Mouse (Mus musculus) thymus, postnatal 4 days (tissue): ENCODE data around the gene Gpr3.

Experiments used
- DNase-seq: peaks from one replicate; pipeline ENCODE4 v3.0.0; 2021

Gpr3 gene

DNA sequence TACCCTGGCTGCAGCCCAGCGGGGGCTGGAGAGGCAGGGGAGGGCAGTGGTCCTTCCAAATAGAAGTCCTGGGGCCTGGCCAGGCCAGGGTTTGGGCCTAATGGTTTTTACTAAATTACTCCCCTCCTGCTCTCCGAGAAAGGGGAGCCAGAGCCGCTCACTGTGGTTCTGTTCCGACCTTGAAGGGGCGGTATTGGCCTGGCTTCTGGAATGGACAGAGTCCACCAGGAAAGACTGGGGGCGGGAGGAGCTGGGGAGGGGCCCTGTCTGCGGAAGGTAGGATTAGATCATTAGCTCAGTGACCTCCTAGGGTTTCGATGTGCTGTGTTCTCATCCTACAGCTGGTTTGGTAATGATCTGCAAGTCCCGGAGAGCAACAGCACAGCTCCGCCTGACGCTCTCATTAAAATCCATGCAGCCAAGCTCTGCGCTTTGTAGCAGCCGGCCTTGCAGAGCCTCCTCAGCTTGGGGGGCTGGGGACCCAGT is 14.5 kb downstream of the Gpr3 start:
- DNase-seq: no peak

DNA sequence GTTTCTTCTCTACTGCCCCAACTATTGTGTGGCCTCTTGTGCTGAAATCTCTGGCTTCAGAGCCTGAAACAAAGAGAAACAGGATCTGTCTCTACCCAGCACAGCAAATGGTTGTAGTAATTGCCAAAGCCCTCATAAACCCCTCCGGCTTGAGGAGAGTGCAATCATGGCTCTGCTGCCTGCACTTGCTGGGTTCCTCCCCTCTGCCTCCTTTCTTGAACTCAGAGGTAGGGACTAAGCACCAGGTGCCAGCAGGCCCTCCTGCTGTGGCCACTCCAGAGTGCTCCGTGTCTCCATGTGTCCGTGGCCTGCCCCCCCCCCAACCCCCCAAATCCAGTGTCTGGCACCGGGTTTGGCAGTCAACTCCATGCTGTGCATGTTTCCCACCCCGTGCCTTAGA is 15.0 kb downstream of the Gpr3 start:
- no peak for DNase-seq

DNA sequence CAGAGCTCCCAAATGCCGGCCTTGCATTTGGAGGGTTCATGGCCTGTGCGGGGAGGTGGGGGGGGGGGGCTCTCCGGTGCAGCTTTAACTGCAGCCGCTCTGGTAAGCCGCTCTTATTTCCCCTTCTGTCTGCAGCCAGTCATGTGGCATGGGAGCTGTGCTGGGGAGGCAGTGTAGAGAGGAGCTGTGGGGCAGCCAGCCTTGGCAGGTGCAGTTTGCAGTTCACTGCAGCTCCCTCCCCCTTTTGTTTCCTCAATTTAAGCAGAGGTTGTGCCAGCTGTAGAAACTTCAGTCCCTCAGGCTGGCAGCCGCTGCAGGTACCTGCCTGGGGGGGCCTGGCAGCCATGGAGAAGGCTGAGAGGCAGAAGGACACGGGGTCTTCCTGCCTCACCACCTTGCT is 15.5 kb downstream of the Gpr3 start:
- DNase-seq: peak; percentile 74

DNA sequence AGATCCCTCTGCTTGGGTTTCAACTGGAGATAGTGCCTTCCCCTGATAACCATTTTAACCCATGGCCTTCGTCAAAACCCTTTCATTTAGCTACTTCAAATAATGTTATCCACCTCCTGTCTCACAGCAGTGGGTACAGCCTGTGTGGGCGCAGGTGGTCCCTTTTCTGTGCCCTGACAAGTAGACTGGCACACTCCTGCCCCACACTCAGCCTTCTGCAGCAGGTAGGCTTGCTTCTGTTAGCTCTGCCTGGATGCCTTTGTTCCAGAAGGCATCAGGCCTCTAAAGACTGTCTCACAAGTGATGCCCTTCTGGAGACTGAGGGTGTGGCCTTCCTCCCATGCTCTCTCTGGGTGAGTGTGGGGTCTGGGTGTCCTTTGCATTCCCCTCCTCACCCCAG is 16.2 kb downstream of the Gpr3 start:
- no peak for DNase-seq

DNA sequence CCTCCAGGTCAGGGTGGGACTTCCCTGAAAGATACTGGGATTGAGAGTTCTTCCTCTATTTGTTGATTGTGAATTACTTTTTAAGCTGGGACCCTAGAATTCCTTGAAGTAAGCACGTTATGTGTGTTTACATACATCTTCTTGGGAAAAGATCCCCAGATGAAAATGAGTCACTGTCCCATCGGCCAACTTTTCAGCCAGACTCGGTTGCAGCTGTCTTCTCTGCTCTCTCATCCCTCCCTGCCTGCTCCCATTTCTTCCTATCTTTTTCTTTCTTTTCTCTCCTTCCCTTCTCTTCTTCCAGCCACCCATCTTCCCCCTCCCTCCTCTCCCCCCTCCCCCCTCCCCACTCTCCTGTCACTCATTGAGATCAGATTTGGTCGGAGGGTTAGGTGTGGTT is 17.3 kb downstream of the Gpr3 start:
- no peak for DNase-seq

DNA sequence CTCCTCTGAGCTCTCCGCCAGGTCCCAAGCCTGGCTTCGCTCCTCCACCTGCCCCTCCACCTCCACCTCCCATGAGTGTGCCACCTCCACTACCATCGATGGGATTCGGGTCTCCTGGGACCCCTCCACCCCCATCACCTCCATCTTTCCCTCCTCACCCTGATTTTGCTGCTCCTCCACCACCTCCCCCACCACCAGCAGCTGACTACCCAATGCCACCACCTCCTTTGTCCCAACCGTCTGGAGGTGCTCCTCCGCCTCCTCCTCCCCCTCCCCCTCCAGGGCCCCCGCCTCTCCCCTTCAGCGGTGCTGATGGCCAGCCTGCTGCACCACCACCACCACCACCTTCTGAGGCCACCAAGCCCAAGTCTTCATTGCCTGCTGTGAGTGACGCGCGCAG is 17.9 kb downstream of the Gpr3 start:
- DNase-seq: no peak

DNA sequence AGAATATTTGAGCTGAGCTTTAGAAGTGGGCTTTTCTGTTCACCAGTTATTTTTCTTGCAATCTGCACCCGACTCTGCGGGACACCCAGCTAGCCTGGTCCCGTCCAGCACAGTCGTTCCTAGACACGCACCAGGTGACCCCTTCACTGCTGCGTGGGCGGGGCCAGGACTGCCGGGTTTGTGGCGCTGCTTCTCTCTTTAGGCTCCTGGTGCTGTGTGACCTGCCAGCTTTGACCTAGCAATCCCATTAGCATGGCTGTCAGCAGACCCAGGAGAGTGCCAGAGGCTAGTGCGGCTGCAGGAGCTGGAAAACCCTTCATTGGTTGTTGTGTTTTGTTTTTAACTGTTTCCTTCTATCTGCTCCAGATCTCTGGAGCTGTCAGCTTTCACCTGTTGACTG is 22.9 kb downstream of the Gpr3 start:
- DNase-seq: no peak

DNA sequence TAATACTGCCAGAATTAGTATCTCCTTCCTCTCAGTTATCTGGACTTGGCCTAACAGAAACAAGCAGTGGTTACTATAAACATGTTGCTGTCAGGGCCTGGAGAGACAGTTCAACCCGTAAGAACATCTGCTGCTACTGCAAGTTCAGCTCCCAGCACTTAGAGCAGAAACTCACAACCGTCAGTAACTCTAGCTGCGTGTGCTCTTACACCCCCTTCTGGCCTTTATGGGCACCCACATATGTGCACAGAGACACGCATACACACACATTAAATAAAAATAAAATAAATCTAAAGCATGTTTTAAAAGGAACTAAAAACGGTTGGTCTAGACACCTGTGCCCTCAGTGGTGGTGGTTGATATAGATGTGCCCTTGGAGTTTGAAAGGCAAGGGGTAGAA is 25.5 kb downstream of the Gpr3 start:
- DNase-seq: no peak

DNA sequence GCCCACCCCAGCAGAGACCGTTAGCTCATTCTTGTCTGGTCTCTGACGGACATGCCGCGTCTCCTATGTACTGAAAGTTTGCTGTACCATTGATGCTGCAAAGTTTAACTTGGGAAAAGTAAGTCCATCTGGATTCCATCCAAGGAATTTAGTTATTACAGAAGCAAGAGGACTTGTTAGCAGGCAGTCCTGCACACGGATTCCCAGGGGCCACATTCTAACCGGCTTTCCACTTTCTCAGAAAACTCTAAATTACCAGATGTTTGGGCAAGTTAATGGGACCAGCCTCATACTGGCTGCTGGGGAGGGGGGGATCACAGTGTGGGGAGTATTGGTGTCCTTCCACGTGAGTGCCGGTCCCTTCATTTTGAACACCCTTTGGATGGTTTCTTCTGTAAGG is 26.4 kb downstream of the Gpr3 start:
- no peak for DNase-seq

DNA sequence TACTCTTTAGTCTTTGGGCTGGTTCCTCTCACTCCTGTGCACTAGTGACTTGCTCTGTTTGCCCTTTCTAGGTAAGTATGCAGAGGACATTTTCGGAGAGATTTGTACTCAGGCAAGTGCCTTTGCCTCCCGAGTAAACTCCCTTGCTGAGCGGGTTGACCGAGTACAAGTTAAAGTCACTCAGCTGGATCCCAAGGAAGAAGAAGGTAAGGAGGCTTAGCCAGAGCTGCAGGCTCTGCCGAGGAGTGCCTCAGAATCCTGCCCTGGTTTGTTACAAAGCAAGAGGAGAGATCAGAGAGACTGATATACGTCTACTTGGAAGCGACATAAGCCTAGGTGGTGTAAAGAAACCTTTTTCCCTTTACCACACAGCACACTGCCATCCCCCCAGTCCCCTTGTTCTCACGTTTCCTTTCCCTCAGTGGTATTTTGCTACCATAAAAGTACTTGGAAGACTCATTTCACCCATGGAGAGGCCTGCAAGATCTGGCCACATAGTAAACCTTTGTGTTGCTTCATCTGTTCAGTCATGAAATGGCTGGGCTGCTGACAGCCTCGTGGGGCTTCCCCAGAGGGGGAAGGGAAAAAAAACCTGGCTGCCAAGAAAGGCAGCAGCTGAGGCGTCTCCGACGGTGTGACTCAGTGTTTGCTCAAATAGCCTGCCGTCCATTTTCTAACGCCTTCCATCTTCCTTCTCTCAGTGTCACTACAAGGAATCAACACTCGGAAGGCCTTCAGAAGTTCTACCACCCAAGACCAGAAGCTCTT is 27.3 kb downstream of the Gpr3 start:
- DNase-seq: no peak

DNA sequence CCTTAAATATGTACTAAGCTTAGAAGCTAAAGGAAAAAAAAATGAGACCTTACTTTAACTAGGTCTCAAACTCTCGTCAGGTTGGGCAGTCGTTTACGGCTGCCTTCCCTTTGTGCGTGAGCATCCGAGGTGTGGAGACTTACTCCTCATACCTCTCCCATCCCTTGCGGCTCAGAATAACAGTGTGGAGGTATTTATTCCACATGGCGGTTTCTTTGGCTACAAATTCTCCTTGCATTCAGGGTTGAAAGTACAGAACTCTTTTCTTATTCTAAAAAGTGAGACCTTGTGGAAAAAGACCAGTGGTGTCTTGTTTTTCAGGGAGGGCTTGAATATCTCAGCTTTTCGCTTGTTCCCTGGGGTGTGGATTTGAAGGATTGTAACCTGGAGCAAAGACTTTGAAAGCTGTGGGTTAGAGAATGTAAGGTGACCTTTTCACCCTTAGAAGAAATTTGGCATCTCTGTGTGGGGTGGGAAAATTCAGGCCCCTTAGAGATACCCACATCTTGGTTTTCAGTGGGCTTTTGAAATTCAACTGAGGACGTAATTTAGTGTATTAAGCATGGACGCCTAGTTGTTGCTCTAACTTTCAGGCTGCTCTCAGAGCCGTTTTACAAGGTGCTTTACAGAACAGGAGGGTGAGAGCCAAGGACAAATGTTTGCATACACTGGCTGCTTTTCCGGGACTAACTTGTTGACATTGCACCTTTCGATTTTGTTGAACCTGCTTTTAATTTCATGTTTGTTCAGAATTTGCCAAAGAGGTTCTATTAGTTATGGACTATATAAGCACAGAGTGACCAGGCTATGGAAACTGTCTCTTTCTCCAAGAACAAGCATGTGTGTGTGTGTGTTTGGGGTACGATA is 28.1 kb downstream of the Gpr3 start:
- no peak for DNase-seq

DNA sequence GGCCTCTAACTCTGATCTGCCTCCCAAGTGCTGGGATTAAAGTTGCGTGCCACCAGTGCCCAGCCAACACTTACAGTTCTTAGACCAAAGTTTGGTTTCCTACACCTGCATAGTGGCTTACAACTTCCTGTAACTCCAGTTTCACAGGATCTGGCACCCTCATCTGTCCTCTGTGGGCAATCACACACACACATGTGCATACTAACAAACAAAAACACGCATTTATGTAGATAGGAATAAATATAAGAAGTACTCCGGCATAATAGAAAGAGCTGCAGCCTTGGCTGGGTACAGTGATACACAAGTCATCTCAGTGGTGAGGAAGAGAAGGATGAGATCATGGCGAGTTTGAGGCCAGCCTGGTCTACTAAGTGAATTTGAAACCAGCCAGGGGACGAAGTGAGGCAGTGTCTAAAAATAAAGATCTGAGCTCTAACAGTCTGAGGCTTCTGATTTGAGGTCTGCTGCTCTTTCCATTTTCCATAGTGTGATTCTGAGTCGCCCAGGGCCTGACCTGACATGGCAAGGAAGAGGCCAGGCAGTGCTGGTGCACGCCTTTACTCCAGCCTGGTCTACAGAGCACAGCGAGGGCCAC is 29.8 kb downstream of the Gpr3 start:
- DNase-seq: no peak

DNA sequence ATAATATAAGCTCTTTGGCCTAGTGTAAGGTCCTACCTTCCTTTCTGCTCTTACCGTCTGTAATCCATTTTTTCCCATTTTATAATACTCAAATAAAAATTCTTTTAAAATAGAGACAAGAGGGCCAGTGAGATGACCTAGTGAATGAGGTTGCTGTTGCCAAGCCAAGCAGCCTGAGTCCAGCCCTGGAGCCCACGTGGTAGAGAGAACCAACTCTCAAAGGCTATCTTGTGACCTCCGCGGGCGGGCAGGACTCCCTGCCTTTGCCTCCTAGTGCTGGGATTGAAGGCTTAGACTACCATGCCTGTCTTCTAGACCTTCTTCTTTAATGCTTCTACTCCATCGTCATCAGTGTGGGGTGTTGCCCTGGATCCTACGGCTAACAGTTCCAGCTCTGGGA is 33.1 kb downstream of the Gpr3 start:
- no peak for DNase-seq

DNA sequence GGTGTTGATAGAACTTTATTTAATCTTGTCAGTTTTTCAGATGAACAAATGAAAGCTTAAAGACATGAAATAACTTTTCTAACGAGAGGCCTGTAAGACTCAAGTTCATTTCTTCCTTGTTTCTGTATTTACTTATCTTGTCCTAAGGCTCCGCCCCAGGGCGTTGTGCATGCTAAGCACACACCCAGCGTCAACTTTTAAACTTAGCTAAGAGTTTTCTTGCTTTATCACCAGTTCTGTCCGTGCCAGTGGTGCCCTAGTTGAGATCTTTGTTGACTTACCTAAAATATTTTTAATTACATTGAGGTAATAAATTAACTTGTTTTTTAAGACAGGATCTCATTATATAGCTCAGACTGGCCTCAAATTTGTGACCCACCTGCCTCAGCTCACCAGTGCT is 34.0 kb downstream of the Gpr3 start:
- no peak for DNase-seq

DNA sequence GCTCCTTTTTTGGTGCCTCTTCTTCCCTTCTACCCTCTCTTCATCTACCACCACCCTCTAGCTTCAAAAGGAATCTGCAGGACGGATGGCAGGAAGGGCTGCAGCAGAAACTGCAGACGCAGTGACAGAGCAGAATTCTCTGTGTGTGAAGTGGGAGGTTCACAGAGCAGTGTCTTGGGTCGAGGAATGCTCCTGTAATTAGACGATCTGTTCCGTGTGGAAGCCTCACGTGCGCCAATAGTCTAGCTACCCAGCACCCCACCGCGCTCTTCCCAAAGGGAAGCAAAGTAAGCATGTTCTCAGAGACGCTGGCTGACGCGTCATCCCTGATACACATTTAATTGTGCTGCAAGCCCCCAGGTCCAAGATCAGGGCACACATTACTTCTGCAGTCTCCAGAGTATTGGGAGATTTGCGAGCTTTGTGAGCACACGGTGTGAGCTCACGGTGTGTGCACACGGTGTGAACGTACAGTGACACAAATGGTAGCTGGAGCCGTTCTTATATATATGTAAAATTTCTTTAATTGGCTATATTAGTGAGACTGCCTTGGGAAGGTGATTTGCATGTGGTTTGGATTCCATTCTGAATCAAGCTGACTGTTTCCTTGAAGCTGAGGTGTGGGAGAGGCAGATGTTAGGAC is 35.5 kb downstream of the Gpr3 start:
- no peak for DNase-seq

DNA sequence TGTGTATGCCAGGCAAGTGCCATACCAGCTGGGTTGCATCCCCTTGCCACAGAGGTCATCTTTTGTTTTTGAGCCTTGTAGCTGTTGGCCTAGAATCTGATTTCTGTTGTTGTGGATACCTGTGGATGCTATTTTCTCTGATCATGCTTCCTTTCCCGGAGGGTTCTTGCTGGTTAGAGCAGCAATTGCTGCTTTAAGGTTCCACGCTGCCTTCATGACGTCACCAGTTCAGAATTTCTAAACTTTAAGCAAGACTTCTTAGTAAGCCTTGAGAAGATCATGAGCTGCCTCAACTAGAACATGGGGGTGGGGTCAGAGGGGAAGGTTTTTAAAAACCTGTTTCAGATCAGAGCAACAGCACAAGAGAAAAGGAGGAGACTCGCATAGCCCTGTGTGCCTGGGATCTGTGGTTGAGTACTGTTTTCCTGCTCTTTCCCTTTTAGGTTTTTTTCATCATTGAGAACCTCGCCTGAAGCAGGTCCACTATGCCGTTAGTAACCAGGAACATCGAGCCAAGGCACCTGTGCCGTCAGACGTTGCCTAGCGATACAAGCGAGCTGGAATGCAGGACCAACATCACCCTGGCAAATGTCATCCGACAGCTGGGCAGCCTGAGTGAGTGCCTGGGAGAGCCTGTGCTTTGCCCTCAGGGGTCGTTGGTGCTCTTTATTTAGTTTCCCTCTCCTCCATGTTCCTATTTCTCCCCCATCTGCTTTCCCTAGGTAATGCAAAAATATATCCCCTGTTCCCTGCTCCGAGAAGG is 36.2 kb downstream of the Gpr3 start:
- DNase-seq: no peak

DNA sequence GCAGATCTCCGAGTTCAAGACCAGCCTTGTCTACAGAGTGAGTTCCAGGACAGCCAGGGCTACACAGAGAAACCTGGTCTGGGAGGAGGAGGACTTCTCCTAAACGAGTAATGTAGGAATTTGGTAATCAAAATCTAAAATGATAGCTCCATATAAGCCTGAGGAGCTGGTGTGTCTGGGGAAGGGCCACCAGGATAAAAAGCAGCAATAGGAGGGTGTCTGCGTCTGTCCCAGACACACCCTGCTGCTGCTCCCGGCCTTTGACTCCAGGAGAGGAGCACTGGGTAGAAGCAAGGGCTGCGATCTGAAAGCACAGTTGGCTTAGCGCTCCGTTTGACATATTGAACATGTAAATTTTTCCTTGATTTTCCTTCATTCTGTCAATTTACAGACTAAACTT is 37.1 kb downstream of the Gpr3 start:
- no peak for DNase-seq

DNA sequence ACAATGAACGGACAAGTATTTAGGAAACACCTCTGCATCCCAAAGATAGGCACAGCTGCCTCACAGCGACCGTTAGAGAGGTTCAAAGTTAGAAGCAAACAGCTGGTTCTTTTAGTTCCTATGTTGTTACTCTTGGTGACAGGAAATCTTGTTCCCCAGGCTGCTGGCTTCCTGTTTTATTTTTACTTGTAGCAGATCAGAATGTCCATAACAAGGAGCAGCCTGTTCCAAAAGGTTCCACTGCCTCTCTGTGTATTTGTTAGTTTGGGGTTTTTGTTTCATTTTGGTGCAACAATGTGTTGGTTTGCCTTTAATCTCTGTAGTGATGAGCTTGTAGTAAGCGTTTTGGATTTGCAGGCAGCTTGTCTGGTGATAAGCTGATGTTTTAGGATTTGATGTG is 38.0 kb downstream of the Gpr3 start:
- peak; percentile 51 for DNase-seq

DNA sequence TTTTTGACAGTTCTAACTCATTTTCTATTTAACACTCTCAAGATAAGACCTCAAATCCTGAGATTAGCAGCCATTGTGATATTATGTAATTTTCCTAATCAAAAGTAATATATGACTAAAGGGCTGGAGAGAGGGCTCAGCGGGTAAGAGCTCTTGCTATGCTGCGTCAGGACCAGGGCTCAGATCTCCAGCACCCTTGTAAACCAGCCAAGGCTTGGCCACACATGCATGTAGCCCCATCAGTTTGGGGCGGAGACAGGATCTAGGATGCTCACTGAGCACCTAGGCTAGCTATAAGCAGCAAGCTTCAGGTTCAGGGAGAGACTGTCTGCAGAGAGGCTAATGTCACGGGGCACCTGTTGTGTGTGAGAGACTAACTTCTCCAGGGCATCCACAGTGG is 39.9 kb downstream of the Gpr3 start:
- no peak for DNase-seq

DNA sequence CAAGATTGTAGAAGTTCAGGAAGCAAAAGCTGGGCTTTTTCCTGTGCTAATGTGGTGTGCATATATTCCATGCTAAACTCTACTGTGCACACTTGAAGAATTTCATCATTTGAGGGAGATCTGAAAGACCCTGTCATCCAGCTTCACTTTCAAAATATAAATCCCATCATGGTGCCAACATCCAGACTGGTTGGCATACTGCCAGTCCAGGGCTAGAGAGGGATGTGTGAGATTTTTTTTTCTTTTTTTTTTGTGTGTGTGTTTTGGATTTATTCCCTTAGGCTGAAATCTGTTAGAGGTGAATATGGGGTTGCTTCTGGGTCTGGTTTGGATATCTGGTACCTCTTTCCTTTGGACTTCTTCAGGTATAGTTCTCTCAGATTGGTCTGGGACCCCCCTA is 41.7 kb downstream of the Gpr3 start:
- DNase-seq: no peak

DNA sequence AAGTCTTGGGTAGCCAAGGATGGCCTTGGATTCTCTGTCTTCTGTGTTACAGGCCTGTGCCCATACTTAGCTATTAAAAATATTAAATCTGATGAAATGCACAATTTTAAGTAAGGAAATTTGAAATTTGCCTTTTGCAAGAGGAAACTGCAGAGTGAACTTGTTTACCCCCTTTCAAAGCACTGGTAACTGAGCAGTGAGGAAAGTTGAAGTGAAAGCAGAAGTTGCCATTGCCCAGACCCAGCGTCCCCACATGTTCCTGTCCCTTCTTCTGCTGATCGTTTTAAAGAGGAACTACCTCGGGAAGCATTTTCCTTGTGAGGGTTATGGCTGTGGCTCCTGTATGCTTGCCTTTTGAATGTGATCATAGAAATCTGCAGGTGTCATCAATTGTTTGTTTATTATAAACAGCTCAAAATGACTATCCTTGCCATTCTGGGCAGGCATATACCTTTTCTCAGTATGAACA is 42.2 kb downstream of the Gpr3 start:
- DNase-seq: no peak

DNA sequence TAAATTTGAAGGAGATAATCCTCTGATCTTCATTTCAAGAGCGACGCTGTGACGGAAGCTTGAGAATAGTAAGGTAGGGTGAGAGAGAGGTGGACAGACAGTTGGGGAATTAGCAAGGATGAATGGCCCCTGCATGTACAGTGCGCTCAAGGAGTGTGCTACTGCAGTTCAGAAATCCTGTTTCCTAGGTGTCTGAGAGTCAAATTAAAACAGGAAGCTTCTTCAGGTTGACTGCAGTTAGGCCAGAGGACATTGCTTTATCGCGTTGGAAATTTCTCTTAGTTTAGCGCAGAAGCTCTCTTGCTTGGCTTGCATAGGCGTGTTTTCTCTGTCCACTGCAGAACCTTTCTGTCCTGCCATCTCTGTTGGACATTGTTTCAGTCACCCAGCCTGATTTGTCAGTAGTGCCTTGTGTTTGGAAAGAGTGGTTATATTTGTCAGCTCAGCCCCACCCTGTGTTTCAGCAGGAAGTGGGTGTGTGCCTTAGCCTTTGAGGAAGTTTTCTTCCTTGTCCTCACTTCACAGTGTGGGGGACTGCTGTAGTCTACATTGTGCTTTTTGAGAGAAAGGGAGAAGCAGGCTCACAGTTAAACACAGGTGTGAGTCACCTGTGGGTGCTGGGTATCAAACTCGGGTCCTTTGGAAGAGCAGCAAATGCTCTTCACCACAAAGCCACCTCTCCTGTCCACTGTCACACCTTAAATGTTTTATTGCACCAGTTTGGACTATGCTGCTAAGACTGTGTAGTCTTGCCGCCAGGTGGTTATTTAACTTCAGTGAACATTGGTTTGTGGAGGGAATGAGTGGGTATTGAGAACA is 42.9 kb downstream of the Gpr3 start:
- peak; percentile 52 for DNase-seq
